Mouse (Mus musculus) forebrain, embryonic 10.5 days (tissue): ENCODE measurements at regions not wholly inside any gene's neighbourhood (a gene's known extent, or its start where the extent isn't known, plus 50 kb on each side); places are given as distances from the start of the nearest gene placed in this dataset.

Experiments
- DNase-seq: peaks from one replicate; pipeline ENCODE4 v3.0.0-alpha.2; 2017; ENCODE audit warnings: low spot score; ENCODE audit errors: extremely low spot score
- H3K27ac ChIP-seq: fragments of 300-500 bp; sonication (generic); 2 replicates; pipeline ENCODE4 v1.5.1; 2016; ENCODE audit warnings: mild to moderate bottlenecking
- H3K27me3 ChIP-seq: fragments of 300-500 bp; sonication (generic); 2 replicates; pipeline ENCODE4 v1.6.1; 2016; ENCODE audit warnings: mild to moderate bottlenecking; ENCODE audit not compliant: poor library complexity, severe bottlenecking
- H3K36me3 ChIP-seq: fragments of 300-500 bp; sonication (generic); replicated peaks from 2 replicates; pipeline ENCODE4 v1.6.1; 2016; ENCODE audit warnings: mild to moderate bottlenecking, moderate library complexity
- H3K4me1 ChIP-seq: fragments of 300-500 bp; sonication (generic); 2 replicates; pipeline ENCODE4 v1.6.1; 2016
- H3K4me3 ChIP-seq: fragments of 300-500 bp; sonication (generic); 2 replicates; pipeline ENCODE4 v1.5.1; 2016; ENCODE audit warnings: mild to moderate bottlenecking, moderate library complexity
- H3K9me3 ChIP-seq: fragments of 300-500 bp; sonication (generic); 2 replicates; pipeline ENCODE4 v1.6.1; 2016; ENCODE audit warnings: mild to moderate bottlenecking, moderate library complexity
- WGBS: fragments of 180-500 bp; shearing (Covaris S2); methylation state at CpG from one replicate; pipeline ENCODE4 v1.1.7; 2016; 5-methylcytosine and 5-hydroxymethylcytosine counted together

- Histone ChIP-seq H3K4me3 (no peak overlapping the region), H3K4me1 (no peaks in the 10 kb centered on the region), H3K9me3 (no peaks in the 10 kb centered on the region), H3K27ac (no peak overlapping the region), H3K27me3 (no peaks in the 10 kb centered on the region), H3K36me3 (no peaks in the 10 kb centered on the region)
- DNase-seq, result no peak
- WGBS, result 81% methylated on average over 7 of the region's 7 CpGs
Observed at GRCm38 (mm10) chr2:108701308-108701707, 579.2 kb upstream of the Kif18a start.

GRCm38 (mm10) chr2:108707856-108708855 is 572.4 kb upstream of the Kif18a start:
- WGBS, result 86% methylated on average over 5 of the region's 5 CpGs

DNA sequence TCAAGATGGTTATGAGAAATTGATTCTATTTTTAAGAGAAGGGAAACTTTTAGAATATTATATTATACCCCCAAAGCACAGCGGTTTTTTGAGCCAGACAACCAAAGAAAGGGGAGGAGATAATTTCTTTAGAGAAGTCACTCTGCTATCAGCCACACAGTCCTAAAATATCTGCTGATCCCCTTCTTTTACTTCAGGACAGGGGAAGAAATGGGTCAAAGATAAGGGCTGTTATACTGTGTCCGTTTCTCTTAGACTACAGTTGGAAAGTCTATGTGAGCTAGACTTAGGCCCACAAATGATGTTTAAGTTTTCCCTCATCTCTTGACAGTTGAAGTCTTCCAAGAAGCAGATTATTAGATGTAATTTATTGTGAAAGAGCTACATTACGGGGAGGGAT is 538.5 kb upstream of the Kif18a start:
- DNase-seq, result no peak
- H3K27me3 ChIP-seq, result no peaks in the 10 kb centered on the region
- no peaks in the 10 kb centered on the region for H3K9me3 ChIP-seq
- H3K4me1 ChIP-seq, result no peaks in the 10 kb centered on the region
- H3K36me3 ChIP-seq, result no peaks in the 10 kb centered on the region
- WGBS, result 89% methylated on average over 3 of the region's 3 CpGs
- H3K27ac ChIP-seq, result no peak overlapping the region
- no peak overlapping the region for H3K4me3 ChIP-seq

More at GRCm38 (mm10) chr2:108707856-108708855, 572.4 kb upstream of the Kif18a start:
- Histone ChIP-seq H3K9me3 (no peaks in the 10 kb centered on the region), H3K36me3 (no peaks in the 10 kb centered on the region), H3K27ac (no peak overlapping the region), H3K4me3 (no peak overlapping the region), H3K4me1 (no peaks in the 10 kb centered on the region), H3K27me3 (no peaks in the 10 kb centered on the region)
- no peak for DNase-seq

DNA sequence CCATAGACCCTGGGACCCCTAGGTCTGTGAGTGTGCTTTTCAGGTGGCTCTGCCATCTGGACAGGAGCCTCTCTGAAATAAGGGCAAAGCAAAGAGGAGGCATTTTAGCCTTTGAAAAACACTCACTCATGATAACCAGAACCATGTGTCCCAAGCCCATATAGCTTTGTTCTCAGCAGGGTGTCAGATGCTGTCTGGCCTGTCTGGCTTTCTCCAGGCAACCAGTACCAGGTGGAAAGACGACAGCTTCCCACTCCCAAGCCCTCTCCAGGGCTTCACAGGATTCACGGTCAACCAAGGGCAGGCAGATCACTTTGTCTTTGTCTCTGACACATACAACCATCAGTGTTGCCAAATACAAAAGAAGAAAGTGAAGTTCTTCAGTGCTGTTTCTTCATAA is 537.0 kb upstream of the Kif18a start:
- Histone ChIP-seq H3K36me3 (no peaks in the 10 kb centered on the region), H3K27ac (no peak overlapping the region), H3K27me3 (no peaks in the 10 kb centered on the region), H3K9me3 (no peaks in the 10 kb centered on the region), H3K4me1 (no peaks in the 10 kb centered on the region), H3K4me3 (no peak overlapping the region)
- no peak for DNase-seq
- WGBS, result 57% methylated on average over 2 of the region's 2 CpGs

DNA sequence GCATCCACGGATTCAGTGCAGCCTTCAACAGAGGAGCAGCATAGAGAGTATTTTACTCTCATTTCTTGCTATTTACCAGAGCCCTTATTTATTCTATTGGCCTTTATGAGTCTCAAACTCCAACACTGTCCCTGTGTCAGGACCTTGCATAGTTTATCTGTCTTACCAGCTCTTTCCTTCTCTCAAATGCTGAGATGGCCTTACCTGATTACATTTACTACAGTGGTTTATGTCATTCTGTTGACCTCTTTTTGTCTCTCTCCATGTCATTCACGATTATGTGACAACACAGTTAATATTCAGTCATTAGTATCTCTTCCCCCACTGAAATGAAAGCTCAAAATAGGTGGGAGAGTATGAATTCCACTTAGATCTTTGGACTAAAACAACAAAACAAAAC is 535.7 kb upstream of the Kif18a start:
- Histone ChIP-seq H3K27me3 (no peaks in the 10 kb centered on the region), H3K4me3 (no peak overlapping the region), H3K9me3 (no peaks in the 10 kb centered on the region), H3K27ac (no peak overlapping the region), H3K36me3 (no peaks in the 10 kb centered on the region), H3K4me1 (no peaks in the 10 kb centered on the region)
- 88% methylated on average over 2 of the region's 2 CpGs for WGBS
- DNase-seq, result no peak

DNA sequence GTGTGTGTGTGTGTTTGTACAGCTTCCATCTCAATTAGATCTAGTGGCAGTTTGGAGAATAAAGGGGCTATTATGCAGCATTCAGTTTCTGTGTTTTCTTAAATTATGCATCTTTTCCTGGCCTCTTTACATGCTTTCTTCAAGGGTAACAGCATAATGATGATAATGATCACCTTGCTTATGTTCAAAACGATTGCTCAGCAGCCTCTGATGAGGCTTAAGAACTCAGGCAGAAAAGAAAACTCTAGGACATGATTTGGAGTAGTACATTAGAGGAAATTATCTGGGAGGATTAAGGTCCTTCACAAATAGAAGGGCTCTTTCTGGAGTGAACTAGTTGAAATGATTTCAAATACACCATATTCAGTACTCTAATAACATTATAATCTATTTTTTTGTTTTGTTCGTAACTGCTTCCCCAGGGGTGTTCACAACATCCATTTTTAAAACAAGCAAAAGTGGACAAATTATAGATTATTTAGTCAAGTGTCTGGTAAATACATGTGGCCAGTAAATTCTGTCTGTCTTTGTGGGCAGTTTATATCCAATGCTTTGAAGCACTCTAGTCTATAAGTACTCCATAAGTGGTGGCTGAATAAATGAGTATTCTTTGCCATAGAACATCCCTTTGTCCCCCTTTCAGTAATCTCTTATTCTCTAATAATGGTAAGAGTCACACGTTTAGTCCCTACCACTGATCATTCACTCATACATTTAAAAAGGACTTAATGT is 526.9 kb upstream of the Kif18a start:
- Histone ChIP-seq H3K4me3 (no peak overlapping the region), H3K27me3 (no peaks in the 10 kb centered on the region), H3K9me3 (no peaks in the 10 kb centered on the region), H3K36me3 (no peaks in the 10 kb centered on the region), H3K4me1 (no peaks in the 10 kb centered on the region), H3K27ac (no peak overlapping the region)
- WGBS, result 68% methylated on average over 3 of the region's 3 CpGs
- DNase-seq, result no peak

GRCm38 (mm10) chr2:108755821-108756220 is 524.7 kb upstream of the Kif18a start:
- Histone ChIP-seq H3K4me1 (no peaks in the 10 kb centered on the region), H3K36me3 (no peaks in the 10 kb centered on the region), H3K9me3 (no peaks in the 10 kb centered on the region), H3K27me3 (no peaks in the 10 kb centered on the region), H3K27ac (no peak overlapping the region), H3K4me3 (no peak overlapping the region)
- WGBS, result 91% methylated on average over 1 of the region's 1 CpGs
- DNase-seq, result no peak

DNA sequence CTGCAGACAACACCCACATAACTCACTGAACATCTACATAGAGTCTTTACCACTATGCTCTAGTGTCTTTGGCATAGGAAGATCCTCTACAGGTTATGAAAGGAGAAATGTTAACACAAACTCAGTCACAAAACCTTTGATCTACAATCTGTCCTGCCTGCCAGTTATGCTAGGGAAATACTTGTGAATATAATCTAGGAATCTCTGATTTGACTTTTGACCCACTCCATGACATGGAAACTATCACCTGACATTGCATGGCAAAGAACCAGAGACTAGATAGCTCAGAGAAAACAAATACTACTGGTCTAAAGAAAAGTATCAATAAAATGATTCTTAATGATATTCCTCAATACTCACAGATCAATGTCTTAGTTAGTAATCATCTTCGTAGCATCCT is 524.3 kb upstream of the Kif18a start:
- H3K9me3 ChIP-seq, result no peaks in the 10 kb centered on the region
- no peak for DNase-seq
- no peaks in the 10 kb centered on the region for H3K27me3 ChIP-seq
- H3K4me3 ChIP-seq, result no peak overlapping the region
- no peaks in the 10 kb centered on the region for H3K36me3 ChIP-seq
- no peak overlapping the region for H3K27ac ChIP-seq
- no peaks in the 10 kb centered on the region for H3K4me1 ChIP-seq
- WGBS, result 98% methylated on average over 1 of the region's 1 CpGs

- no peak for DNase-seq
- Histone ChIP-seq H3K27ac (no peak overlapping the region), H3K4me1 (no peaks in the 10 kb centered on the region), H3K4me3 (no peak overlapping the region), H3K27me3 (no peaks in the 10 kb centered on the region), H3K36me3 (no peaks in the 10 kb centered on the region), H3K9me3 (no peaks in the 10 kb centered on the region)
- WGBS, result 90% methylated on average over 4 of the region's 4 CpGs
Observed at GRCm38 (mm10) chr2:108764703-108765102, 515.8 kb upstream of the Kif18a start.

- WGBS, result 91% methylated on average over 2 of the region's 2 CpGs
- no peaks in the 10 kb centered on the region for H3K36me3 ChIP-seq
- no peaks in the 10 kb centered on the region for H3K9me3 ChIP-seq
- H3K4me1 ChIP-seq, result no peaks in the 10 kb centered on the region
- no peak overlapping the region for H3K27ac ChIP-seq
- no peak overlapping the region for H3K4me3 ChIP-seq
- no peak for DNase-seq
- no peaks in the 10 kb centered on the region for H3K27me3 ChIP-seq
Observed at GRCm38 (mm10) chr2:108766461-108766860, 514.1 kb upstream of the Kif18a start.

DNA sequence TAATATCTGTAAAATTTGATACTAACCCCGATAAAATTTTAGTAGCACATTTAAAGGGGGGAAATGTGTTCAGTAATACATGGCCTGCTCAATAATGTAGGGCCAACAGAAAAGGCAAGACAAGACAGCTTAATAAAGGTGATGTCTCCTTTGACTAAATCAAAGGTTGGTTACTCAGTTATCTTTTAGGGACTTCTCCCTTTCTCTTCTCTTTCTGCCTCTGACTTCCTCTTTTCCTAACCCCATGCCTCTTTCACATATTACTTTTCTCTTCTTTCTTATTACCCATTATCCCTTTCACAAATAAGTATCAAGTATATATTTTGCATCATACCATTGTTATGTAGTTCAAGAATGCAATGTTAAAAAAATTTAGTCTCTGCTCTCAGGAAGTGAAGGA is 510.2 kb upstream of the Kif18a start:
- 90% methylated on average over 1 of the region's 1 CpGs for WGBS
- no peaks in the 10 kb centered on the region for H3K27me3 ChIP-seq
- no peaks in the 10 kb centered on the region for H3K4me1 ChIP-seq
- no peaks in the 10 kb centered on the region for H3K36me3 ChIP-seq
- no peaks in the 10 kb centered on the region for H3K9me3 ChIP-seq
- no peak overlapping the region for H3K27ac ChIP-seq
- H3K4me3 ChIP-seq, result no peak overlapping the region
- no peak for DNase-seq

- H3K4me1 ChIP-seq, result no peaks in the 10 kb centered on the region
Observed at GRCm38 (mm10) chr2:108783457-108783856, 497.1 kb upstream of the Kif18a start.

More at GRCm38 (mm10) chr2:108783457-108783856, 497.1 kb upstream of the Kif18a start:
- no peak overlapping the region for H3K27ac ChIP-seq
- DNase-seq, result no peak
- no peak overlapping the region for H3K4me3 ChIP-seq
- no peaks in the 10 kb centered on the region for H3K9me3 ChIP-seq
- H3K36me3 ChIP-seq, result no peaks in the 10 kb centered on the region
- no peaks in the 10 kb centered on the region for H3K27me3 ChIP-seq
